Mouse (Mus musculus) heart, embryonic 14.5 days (tissue): ENCODE results near the gene Fgfr2. TPM values are rescaled to one million over a fixed set of nuclear protein-coding genes. Genes with fewer than 3 reads are reported as not detected.

Source experiments
- ATAC-seq: fragments of 200-750 bp; cut with Nextera tagmentation; 2 replicates; pipeline ENCODE4 v1.8.0; 2017; ENCODE audit warnings: low read depth, moderate TSS enrichment; ENCODE audit not compliant: insufficient number of reproducible peaks, insufficient read depth, low FRiP score
- H3K27ac ChIP-seq, 2 experiments: fragments of 200-500 bp in 1 of 2; fragments of 300-500 bp in 1 of 2; sonication (generic) in 1 of 2; replicated peaks in 1 of 2; 2 replicates each; pipeline ENCODE4 v1.5.1; 2012 to 2014; ENCODE audit warnings: low read depth in 2 of 2, low read length in 2 of 2, control low read depth in 1 of 2, mild to moderate bottlenecking in 1 of 2, mixed read lengths in 1 of 2; ENCODE audit not compliant: control insufficient read depth in 1 of 2, insufficient read depth in 1 of 2
- H3K27me3 ChIP-seq: fragments of 300-500 bp; sonication (generic); 2 replicates; pipeline ENCODE4 v1.6.1; 2014; ENCODE audit warnings: mild to moderate bottlenecking, low read length, control low read depth; ENCODE audit not compliant: control insufficient read depth, insufficient read depth
- H3K36me3 ChIP-seq: fragments of 300-500 bp; sonication (generic); 2 replicates; pipeline ENCODE4 v1.6.1; 2014; ENCODE audit warnings: mild to moderate bottlenecking, control low read depth, low read length, mixed read lengths; ENCODE audit not compliant: control insufficient read depth, insufficient read depth
- H3K4me1 ChIP-seq, 2 experiments: fragments of 200-500 bp in 1 of 2; fragments of 300-500 bp in 1 of 2; sonication (generic) in 1 of 2; 2 replicates each; pipeline ENCODE4 v1.6.1; 2012 to 2014; ENCODE audit warnings: low read length in 2 of 2, control low read depth in 1 of 2, mixed read lengths in 1 of 2; ENCODE audit not compliant: control insufficient read depth in 2 of 2, insufficient read depth in 2 of 2
- H3K4me2 ChIP-seq: fragments of 300-500 bp; sonication (generic); 2 replicates; pipeline ENCODE4 v1.6.1; 2014; ENCODE audit warnings: mild to moderate bottlenecking, low read length
- H3K4me3 ChIP-seq, 2 experiments: fragments of 200-500 bp in 1 of 2; fragments of 300-500 bp in 1 of 2; sonication (generic) in 1 of 2; 2 replicates each; pipeline ENCODE4 v1.5.1; 2012 to 2014; ENCODE audit warnings: low read length in 2 of 2, mild to moderate bottlenecking in 2 of 2, control low read depth in 1 of 2, low read depth in 1 of 2, moderate library complexity in 1 of 2; ENCODE audit not compliant: control insufficient read depth in 1 of 2, insufficient read depth in 1 of 2
- H3K9ac ChIP-seq: fragments of 300-500 bp; sonication (generic); 2 replicates; pipeline ENCODE4 v1.6.1; 2014; ENCODE audit warnings: mild to moderate bottlenecking, low read length
- H3K9me3 ChIP-seq: fragments of 300-500 bp; sonication (generic); 2 replicates; pipeline ENCODE4 v1.6.1; 2016; ENCODE audit warnings: low read length, control low read depth; ENCODE audit not compliant: control insufficient read depth
- WGBS: fragments of 180-500 bp; shearing (Covaris S2); extraction: QIAGEN DNeasy Blood & Tissue Kit; methylation state at CpG from one replicate; pipeline ENCODE4 v1.1.7; 2014; 5-methylcytosine and 5-hydroxymethylcytosine counted together
- polyA plus RNA-seq: library from polyadenylated mRNA; unstranded; fragments of >200 nt; fragmentation: Nextera tagmentation; extraction: Ambion mirVana; gene quantifications from 2 replicates; pipeline ENCODE4 v1.2.1, GENCODE M21; 2014

Fgfr2 gene
- polyA plus RNA-seq, 1 experiment from 2014 or later, result 22.4 TPM

DNA sequence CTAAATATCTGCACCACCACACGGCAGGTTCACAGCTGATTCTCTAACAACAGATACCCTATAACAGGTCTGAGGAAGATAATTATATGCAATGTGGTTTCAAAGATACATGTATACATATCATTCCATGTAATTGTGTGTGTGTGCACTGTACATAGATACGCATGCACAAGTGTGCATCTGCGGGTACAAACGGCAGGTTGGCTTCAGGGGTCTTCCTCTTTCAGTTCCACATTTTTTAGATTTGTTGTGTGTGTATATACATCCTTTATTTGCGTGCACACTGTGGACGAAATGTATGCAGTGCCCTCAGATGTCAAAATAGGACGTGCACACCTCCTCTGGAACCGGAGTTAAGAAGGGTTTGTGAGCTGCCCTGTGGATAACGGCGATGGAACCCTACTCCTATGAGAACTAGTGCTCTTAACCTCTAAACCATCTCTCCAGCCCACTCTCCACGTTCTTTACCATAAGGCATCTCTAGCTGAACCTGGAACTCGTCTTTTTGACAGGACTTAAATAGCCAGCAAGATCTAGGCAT lies 2575.4 kb downstream of the Fgfr2 start:
- Histone ChIP-seq H3K27ac (no peak overlapping the region; a peak in 2 of 4 replicates), H3K27me3 (no peaks in the 10 kb centered on the region), H3K4me2 (peak overlapping the region; percentile 93; the same call in 1 of the 2 replicates), H3K4me3 (peak overlapping the region in 1 of 2 experiments; percentile 90; a peak in 2 of 4 replicates), H3K4me1 (peaks cover 0 to 13% of the 10 kb centered on the region in 2 experiments; a peak in 3 of 4 replicates), H3K9ac (no peak overlapping the region; the same call in 1 of the 2 replicates), H3K9me3 (no peaks in the 10 kb centered on the region), H3K36me3 (peaks cover 28% of the 10 kb centered on the region)
- WGBS, result 74% methylated on average over 12 of the region's 12 CpGs
- ATAC-seq, result no peak

DNA sequence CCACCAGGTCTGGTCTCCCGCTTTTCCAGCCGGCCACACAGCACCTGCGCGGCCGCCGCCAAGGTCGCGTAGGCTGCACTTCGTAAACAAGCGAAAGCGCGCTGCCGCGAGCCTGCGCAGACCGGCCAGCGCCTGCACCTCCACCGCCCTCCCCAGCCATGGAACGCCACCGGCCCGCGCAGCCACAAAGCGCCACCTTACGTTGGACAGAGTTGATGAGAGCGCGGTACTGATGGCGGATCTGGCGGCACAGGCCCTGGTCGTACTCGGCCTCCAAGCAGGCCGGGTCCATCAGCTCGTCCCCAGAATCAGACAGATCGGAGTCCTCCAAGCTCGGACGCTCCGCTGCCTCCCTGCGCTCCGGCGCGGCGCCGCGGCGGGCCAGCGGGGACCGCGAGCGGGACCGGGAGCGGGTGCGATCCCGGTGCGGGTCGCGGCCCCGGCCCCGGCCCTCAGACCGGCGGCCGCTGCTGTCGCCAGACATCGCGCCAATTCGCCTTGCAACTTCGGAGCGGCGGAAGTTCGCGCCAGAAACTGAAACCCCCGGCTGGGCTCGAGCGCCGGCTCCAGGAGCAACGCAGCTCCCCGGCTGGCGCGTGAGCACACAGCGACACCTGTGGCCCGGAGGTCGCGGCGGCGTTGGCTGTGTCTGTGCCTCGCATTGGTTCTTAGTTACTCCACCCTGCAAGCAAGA lies 2576.2 kb downstream of the Fgfr2 start:
- WGBS, result under 1% methylated on average over 84 of the region's 84 CpGs
- ATAC-seq, result peak; percentile 92
- H3K9ac ChIP-seq, result peak overlapping the region; percentile 93

GRCm38 (mm10) chr7:130546421-130546790 lies 2576.7 kb downstream of the Fgfr2 start:
- Histone ChIP-seq H3K27me3 (no peaks in the 10 kb centered on the region), H3K9ac (peak overlapping the region; percentile 93), H3K4me2 (peak overlapping the region; percentile 93), H3K4me1 (peaks cover 0 to 10% of the 10 kb centered on the region in 2 experiments; a peak in 1 of 4 replicates), H3K27ac (peak overlapping the region; percentile 92 to 99), H3K36me3 (peaks cover 41% of the 10 kb centered on the region), H3K4me3 (peak overlapping the region; percentile 69 to 90), H3K9me3 (no peaks in the 10 kb centered on the region)
- no peak for ATAC-seq
- WGBS, result 3% methylated on average over 7 of the region's 7 CpGs

More for the DNA sequence above, 2576.2 kb downstream of the Fgfr2 start:
- H3K4me1 ChIP-seq, result peaks cover 0 to 10% of the 10 kb centered on the region in 2 experiments; a peak in 1 of 4 replicates
- peak overlapping the region; percentile 92 to 99 for H3K27ac ChIP-seq
- H3K36me3 ChIP-seq, result peaks cover 36% of the 10 kb centered on the region
- H3K4me2 ChIP-seq, result peak overlapping the region; percentile 93
- H3K4me3 ChIP-seq, result peak overlapping the region; percentile 69 to 90
- no peaks in the 10 kb centered on the region for H3K9me3 ChIP-seq
- no peaks in the 10 kb centered on the region for H3K27me3 ChIP-seq

DNA sequence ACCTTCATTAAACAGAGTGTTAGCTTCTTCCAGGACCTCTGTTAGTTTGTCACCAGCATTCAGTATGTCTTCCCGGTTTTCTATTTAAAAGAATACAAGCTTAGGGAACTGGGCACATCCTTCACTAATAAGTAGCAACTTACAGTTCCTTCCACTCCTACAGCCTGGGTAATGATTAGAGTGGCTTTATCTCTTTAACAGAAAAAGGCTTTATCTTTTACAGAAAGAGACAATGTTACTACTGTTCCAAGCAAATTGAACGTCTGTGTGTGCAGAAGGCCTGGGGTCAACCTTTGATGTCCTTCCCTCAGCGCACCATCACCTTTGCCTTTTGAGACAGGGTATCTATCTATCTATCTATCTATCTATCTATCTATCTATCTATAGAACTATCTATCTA lies 2577.3 kb downstream of the Fgfr2 start:
- Histone ChIP-seq H3K9ac (peak overlapping the region; percentile 93), H3K9me3 (no peaks in the 10 kb centered on the region), H3K4me2 (peak overlapping the region; percentile 93), H3K27me3 (no peaks in the 10 kb centered on the region), H3K27ac (peak overlapping the region; percentile 92 to 99), H3K4me1 (peaks cover 0 to 10% of the 10 kb centered on the region in 2 experiments; a peak in 1 of 4 replicates), H3K4me3 (peak overlapping the region; percentile 69 to 90; a peak in 3 of 4 replicates), H3K36me3 (peaks cover 46% of the 10 kb centered on the region)
- ATAC-seq, result no peak
- WGBS, result 38% methylated on average over 3 of the region's 3 CpGs

DNA sequence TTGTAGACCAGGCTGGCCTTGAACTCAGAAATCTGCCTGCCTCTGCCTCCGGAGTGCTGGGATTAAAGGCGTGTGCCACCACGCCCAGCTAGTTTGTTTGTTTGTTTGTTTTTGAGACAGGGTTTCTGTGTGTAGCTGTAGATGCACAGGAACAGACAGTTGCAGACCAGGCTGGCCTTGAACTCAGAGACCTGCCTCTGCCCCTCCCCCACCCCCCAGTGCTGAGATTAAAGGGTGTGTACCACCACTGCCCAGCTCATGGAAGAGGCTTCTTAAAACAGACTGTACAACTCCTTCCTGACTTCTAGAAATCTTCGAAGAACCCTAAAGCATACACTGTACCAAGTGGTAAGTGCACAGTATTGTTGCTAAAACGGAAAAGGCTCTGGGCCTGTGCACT lies 2577.7 kb downstream of the Fgfr2 start:
- Histone ChIP-seq H3K4me1 (peaks cover 0 to 10% of the 10 kb centered on the region in 2 experiments; a peak in 1 of 4 replicates), H3K27ac (no peak overlapping the region), H3K4me3 (peak overlapping the region in 1 of 2 experiments; percentile 90; a peak in 1 of 4 replicates), H3K4me2 (peak overlapping the region; percentile 93), H3K9ac (peak overlapping the region; percentile 93), H3K36me3 (peaks cover 49% of the 10 kb centered on the region), H3K27me3 (no peaks in the 10 kb centered on the region), H3K9me3 (no peaks in the 10 kb centered on the region)
- no peak for ATAC-seq
- WGBS, result 84% methylated on average over 5 of the region's 5 CpGs

- ATAC-seq, result no peak
- Histone ChIP-seq H3K4me2 (no peak overlapping the region), H3K4me3 (no peak overlapping the region), H3K9me3 (no peaks in the 10 kb centered on the region), H3K27me3 (no peaks in the 10 kb centered on the region), H3K4me1 (peaks cover 0 to 13% of the 10 kb centered on the region in 2 experiments; a peak in 3 of 4 replicates), H3K27ac (no peak overlapping the region), H3K36me3 (peaks cover 71% of the 10 kb centered on the region), H3K9ac (no peak overlapping the region)
- 92% methylated on average over 4 of the region's 4 CpGs for WGBS
Observed at GRCm38 (mm10) chr7:130543181-130543580, 2580.0 kb downstream of the Fgfr2 start.

DNA sequence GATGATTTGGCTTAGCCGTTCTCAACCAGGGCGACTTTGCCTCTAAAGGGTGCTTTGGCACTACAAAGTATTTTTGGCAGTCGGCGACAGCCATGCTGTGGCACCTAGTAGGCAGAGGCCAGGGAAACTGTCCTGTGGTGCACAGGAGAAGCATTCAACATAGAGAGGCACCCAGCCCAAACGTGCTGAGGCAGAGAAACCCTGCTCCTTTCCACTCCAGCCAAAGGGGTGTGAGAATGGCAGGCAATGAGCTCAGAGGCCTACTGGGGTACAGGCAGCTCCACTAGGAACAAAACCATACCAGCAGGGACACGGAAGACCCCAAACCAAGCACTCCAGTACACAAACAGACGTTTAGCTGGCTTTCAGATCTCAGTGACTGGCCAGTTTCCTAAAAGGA lies 2583.0 kb downstream of the Fgfr2 start:
- H3K4me3 ChIP-seq, result no peak overlapping the region
- H3K27me3 ChIP-seq, result no peaks in the 10 kb centered on the region
- H3K36me3 ChIP-seq, result peaks cover 97% of the 10 kb centered on the region
- no peaks in the 10 kb centered on the region for H3K9me3 ChIP-seq
- no peak overlapping the region for H3K9ac ChIP-seq
- no peak overlapping the region for H3K4me2 ChIP-seq
- ATAC-seq, result no peak
- WGBS, result 68% methylated on average over 7 of the region's 7 CpGs
- H3K4me1 ChIP-seq, result peaks cover 0 to 3% of the 10 kb centered on the region in 2 experiments; a peak in 2 of 4 replicates
- no peak overlapping the region; a peak in 1 of 4 replicates for H3K27ac ChIP-seq
